Mouse (Mus musculus): Measurements from ENCODE around the gene Nxnl1. TPM values are rescaled to one million over a fixed set of nuclear protein-coding genes. Genes with fewer than 3 reads are reported as not detected.

Nxnl1 gene
- polyA plus RNA-seq, 1 experiment: 0.02 TPM

DNA sequence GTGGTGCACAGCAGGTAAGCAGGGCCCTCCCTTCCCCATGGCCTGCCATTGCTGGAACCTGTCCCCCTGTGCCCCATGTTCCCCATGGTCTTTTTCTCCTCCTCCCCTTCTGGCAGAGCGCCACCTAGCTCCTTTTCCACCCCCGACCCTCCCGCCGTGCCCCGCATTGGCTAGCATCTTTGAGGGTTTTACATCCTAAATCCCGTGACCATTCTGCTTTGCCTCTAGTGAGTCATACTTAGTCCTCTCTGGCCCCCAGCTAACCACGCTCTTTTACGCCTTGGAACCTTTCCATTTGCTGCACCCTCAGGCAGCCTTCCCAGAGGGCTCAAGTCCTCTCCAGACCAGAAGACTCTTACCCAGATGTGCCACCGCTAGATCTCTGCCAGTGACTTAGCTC lies 13.8 kb upstream of the Nxnl1 start:
- Histone ChIP-seq H3K27me3 (ENCODE audit: control insufficient read depth, insufficient read depth, insufficient read length) (no peaks in the 10 kb centered on the region), H3K4me3 (ENCODE audit: insufficient read depth, poor library complexity, severe bottlenecking) (peak overlapping the region; percentile 51), H3K36me3 (ENCODE audit: control insufficient read depth, insufficient read depth) (peaks cover 39% of the 10 kb centered on the region), H3ac (ENCODE audit: control insufficient read depth, insufficient read length, low read depth) (peak overlapping the region; percentile 87), H3K79me3 (ENCODE audit: low read depth) (peaks cover 17% of the 10 kb centered on the region), H3K79me2 (ENCODE audit: control insufficient read depth, insufficient read depth) (peaks cover 39% of the 10 kb centered on the region)
- TF ChIP-seq MAX (IDR thresholded peaks at IDR 0.05): no peak
- peak; percentile 57 for TF ChIP-seq USF1 (IDR thresholded peaks at IDR 0.05; ENCODE audit: low read depth)

DNA sequence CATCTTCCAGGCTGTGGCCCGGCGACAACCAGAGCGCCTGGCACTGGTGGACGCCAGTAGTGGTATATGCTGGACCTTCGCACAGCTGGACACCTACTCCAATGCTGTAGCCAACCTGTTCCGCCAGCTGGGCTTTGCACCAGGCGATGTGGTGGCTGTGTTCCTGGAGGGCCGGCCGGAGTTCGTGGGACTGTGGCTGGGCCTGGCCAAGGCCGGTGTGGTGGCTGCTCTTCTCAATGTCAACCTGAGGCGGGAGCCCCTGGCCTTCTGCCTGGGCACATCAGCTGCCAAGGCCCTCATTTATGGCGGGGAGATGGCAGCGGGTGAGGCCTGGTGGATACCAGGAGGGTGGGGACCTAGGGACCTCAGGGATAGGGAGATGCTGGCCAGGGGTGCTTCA lies 13.1 kb upstream of the Nxnl1 start:
- peaks cover 17% of the 10 kb centered on the region for H3K79me3 ChIP-seq (ENCODE audit: low read depth)
- H3K4me3 ChIP-seq (ENCODE audit: insufficient read depth, poor library complexity, severe bottlenecking): peak overlapping the region; percentile 51
- H3ac ChIP-seq (ENCODE audit: control insufficient read depth, insufficient read length, low read depth): peak overlapping the region; percentile 87
- H3K79me2 ChIP-seq (ENCODE audit: control insufficient read depth, insufficient read depth): peaks cover 39% of the 10 kb centered on the region
- TF ChIP-seq MYOG (IDR thresholded peaks at IDR 0.05; ENCODE audit: control insufficient read depth, extremely low read depth, insufficient read length): no peak
- no peak for TF ChIP-seq CTCF (IDR thresholded peaks at IDR 0.05; ENCODE audit: control insufficient read depth, insufficient read depth, insufficient read length)
- no peak for TF ChIP-seq MYOD1 (IDR thresholded peaks at IDR 0.05; ENCODE audit: control insufficient read depth, insufficient read length, low read depth)
- TF ChIP-seq MAX (IDR thresholded peaks at IDR 0.05): no peak
- no peak for TF ChIP-seq FOSL1 (IDR thresholded peaks at IDR 0.05; ENCODE audit: insufficient read depth, low read length, poor library complexity, severe bottlenecking)
- TF ChIP-seq CEBPB (IDR thresholded peaks at IDR 0.05; ENCODE audit: low read depth): no peak
- no peak for TF ChIP-seq USF1 (IDR thresholded peaks at IDR 0.05; ENCODE audit: low read depth)
- no peaks in the 10 kb centered on the region for H3K27me3 ChIP-seq (ENCODE audit: control insufficient read depth, insufficient read depth, insufficient read length)
- peaks cover 31% of the 10 kb centered on the region for H3K36me3 ChIP-seq (ENCODE audit: control insufficient read depth, insufficient read depth)

DNA sequence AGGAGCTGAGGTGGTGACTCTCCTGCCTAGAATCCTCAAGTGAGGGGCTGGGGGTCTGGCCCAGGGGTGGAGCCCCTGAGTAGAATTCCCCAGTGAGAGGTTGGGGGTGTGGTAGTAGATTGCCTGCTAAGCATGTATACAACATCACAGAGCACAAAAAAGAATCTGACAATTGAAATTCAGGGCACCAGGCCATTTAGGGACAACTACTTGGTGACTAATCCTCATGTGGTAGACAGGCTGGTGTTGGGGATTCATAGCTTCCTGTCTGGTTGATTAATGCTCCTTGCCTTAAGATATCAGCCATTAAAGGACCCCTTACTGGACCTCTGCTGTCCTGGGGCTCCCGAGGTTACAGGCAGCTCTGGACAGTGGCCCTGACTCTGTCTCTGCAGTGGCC lies 12.6 kb upstream of the Nxnl1 start:
- peak overlapping the region; percentile 51 for H3K4me3 ChIP-seq (ENCODE audit: insufficient read depth, poor library complexity, severe bottlenecking)
- H3K36me3 ChIP-seq (ENCODE audit: control insufficient read depth, insufficient read depth): peaks cover 27% of the 10 kb centered on the region
- H3K79me3 ChIP-seq (ENCODE audit: low read depth): peaks cover 17% of the 10 kb centered on the region
- peaks cover 39% of the 10 kb centered on the region for H3K79me2 ChIP-seq (ENCODE audit: control insufficient read depth, insufficient read depth)
- H3K27me3 ChIP-seq (ENCODE audit: control insufficient read depth, insufficient read depth, insufficient read length): no peaks in the 10 kb centered on the region
- peak; percentile 48 for TF ChIP-seq USF1 (IDR thresholded peaks at IDR 0.05; ENCODE audit: low read depth)
- no peak for TF ChIP-seq CEBPB (IDR thresholded peaks at IDR 0.05; ENCODE audit: low read depth)
- TF ChIP-seq CTCF (IDR thresholded peaks at IDR 0.05; ENCODE audit: control insufficient read depth, insufficient read depth, insufficient read length): no peak
- TF ChIP-seq MYOG (IDR thresholded peaks at IDR 0.05; ENCODE audit: control insufficient read depth, extremely low read depth, insufficient read length): no peak
- peak; percentile 58 for TF ChIP-seq MAX (IDR thresholded peaks at IDR 0.05)
- TF ChIP-seq FOSL1 (IDR thresholded peaks at IDR 0.05; ENCODE audit: insufficient read depth, low read length, poor library complexity, severe bottlenecking): peak; percentile 16
- TF ChIP-seq MYOD1 (IDR thresholded peaks at IDR 0.05; ENCODE audit: control insufficient read depth, insufficient read length, low read depth): no peak
- peak overlapping the region; percentile 87 for H3ac ChIP-seq (ENCODE audit: control insufficient read depth, insufficient read length, low read depth)

DNA sequence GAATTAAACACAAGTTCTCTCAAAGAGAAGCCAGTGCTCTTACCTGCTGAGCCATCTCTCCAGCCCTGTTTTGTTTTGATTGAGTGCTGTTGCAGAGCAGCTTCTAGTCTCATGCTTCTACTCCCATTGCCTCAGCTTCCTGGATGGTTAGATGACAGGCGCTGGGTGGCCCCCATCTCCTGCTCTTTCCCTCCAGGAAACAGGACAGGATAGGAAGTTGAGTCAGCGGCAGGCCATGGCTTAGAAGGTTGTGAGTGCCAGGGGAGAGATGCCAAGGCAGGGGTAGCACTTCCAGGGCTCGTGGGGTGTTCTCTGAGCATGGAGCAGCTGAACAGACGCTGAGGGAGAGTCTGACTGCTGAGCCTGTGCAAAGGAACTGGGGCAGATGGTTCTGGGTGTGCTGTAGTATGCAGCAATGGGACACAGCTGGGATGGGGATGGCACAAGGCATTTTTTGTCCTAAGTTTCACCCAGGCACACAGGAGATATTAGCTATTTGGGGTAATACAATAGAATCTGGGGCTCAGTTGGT lies 11.5 kb upstream of the Nxnl1 start:
- peaks cover 16% of the 10 kb centered on the region for H3K36me3 ChIP-seq (ENCODE audit: control insufficient read depth, insufficient read depth)
- peaks cover 32% of the 10 kb centered on the region for H3K79me2 ChIP-seq (ENCODE audit: control insufficient read depth, insufficient read depth)
- peaks cover 17% of the 10 kb centered on the region for H3K79me3 ChIP-seq (ENCODE audit: low read depth)
- TF ChIP-seq USF1 (IDR thresholded peaks at IDR 0.05; ENCODE audit: low read depth): no peak
- no peak for TF ChIP-seq MYOD1 (IDR thresholded peaks at IDR 0.05; ENCODE audit: control insufficient read depth, insufficient read length, low read depth)
- no peak for TF ChIP-seq FOSL1 (IDR thresholded peaks at IDR 0.05; ENCODE audit: insufficient read depth, low read length, poor library complexity, severe bottlenecking)
- TF ChIP-seq MYOG (IDR thresholded peaks at IDR 0.05; ENCODE audit: control insufficient read depth, extremely low read depth, insufficient read length): no peak
- no peak for TF ChIP-seq CEBPB (IDR thresholded peaks at IDR 0.05; ENCODE audit: low read depth)
- H3K27me3 ChIP-seq (ENCODE audit: control insufficient read depth, insufficient read depth, insufficient read length): no peaks in the 10 kb centered on the region
- no peak overlapping the region for H3ac ChIP-seq (ENCODE audit: control insufficient read depth, insufficient read length, low read depth)
- no peak overlapping the region for H3K4me3 ChIP-seq (ENCODE audit: insufficient read depth, poor library complexity, severe bottlenecking)

DNA sequence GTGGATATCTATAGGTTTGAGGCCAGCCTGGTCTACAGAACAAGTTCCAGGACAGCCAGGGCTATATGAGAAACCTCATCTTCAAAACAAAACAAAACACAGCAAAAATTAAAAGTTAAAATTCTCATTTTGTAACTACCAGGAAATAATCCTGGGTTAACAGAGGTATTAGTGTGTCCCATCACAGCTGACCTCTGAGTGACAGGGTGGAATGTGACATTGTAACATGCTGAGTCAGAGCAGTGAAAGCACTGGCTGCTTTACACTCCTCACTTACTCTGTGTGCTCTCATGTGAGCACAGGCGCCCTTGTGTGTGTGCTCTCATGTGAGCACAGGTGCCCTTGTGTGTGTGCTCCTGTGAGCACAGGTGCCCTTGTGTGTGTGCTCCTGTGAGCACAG lies 8.6 kb upstream of the Nxnl1 start:
- TF ChIP-seq MYOG (IDR thresholded peaks at IDR 0.05; ENCODE audit: control insufficient read depth, extremely low read depth, insufficient read length) (no peak), MAX (IDR thresholded peaks at IDR 0.05) (no peak), MYOD1 (IDR thresholded peaks at IDR 0.05; ENCODE audit: control insufficient read depth, insufficient read length, low read depth) (peak; percentile 46), CTCF (IDR thresholded peaks at IDR 0.05; ENCODE audit: control insufficient read depth, insufficient read depth, insufficient read length) (no peak), CEBPB (IDR thresholded peaks at IDR 0.05; ENCODE audit: low read depth) (no peak), FOSL1 (IDR thresholded peaks at IDR 0.05; ENCODE audit: insufficient read depth, low read length, poor library complexity, severe bottlenecking) (no peak)
- Histone ChIP-seq H3K36me3 (ENCODE audit: control insufficient read depth, insufficient read depth) (no peaks in the 10 kb centered on the region), H3K27me3 (ENCODE audit: control insufficient read depth, insufficient read depth, insufficient read length) (no peaks in the 10 kb centered on the region), H3ac (ENCODE audit: control insufficient read depth, insufficient read length, low read depth) (no peak overlapping the region), H3K4me3 (ENCODE audit: insufficient read depth, poor library complexity, severe bottlenecking) (no peak overlapping the region), H3K79me3 (ENCODE audit: low read depth) (peaks cover 2% of the 10 kb centered on the region), H3K79me2 (ENCODE audit: control insufficient read depth, insufficient read depth) (peaks cover 9% of the 10 kb centered on the region)

DNA sequence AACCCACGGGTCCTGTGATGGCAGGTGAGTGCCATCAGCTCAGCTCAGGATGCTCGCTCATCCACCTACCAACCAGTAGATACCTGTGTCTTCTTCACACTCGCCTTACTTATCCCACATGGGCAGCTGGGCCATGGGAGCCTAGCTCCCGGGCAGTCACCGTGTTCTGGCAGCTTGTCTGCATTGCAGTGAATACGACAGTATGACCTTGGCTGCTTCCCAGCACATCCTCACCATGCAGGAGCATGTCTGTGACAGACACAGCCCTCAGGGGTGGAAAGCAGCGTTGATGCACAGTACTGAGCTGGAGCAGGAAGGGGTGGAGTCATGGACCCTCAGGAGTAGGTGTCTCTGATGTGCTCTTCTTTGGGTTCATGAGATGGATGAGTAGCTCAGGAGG lies 8.0 kb upstream of the Nxnl1 start:
- H3K36me3 ChIP-seq (ENCODE audit: control insufficient read depth, insufficient read depth): no peaks in the 10 kb centered on the region
- no peak overlapping the region for H3ac ChIP-seq (ENCODE audit: control insufficient read depth, insufficient read length, low read depth)
- no peaks in the 10 kb centered on the region for H3K27me3 ChIP-seq (ENCODE audit: control insufficient read depth, insufficient read depth, insufficient read length)
- H3K79me3 ChIP-seq (ENCODE audit: low read depth): no peaks in the 10 kb centered on the region
- H3K4me3 ChIP-seq (ENCODE audit: insufficient read depth, poor library complexity, severe bottlenecking): no peak overlapping the region
- peaks cover 3% of the 10 kb centered on the region for H3K79me2 ChIP-seq (ENCODE audit: control insufficient read depth, insufficient read depth)
- TF ChIP-seq CEBPB (IDR thresholded peaks at IDR 0.05; ENCODE audit: low read depth) (no peak), MYOG (IDR thresholded peaks at IDR 0.05; ENCODE audit: control insufficient read depth, extremely low read depth, insufficient read length) (no peak), USF1 (IDR thresholded peaks at IDR 0.05; ENCODE audit: low read depth) (no peak), MAX (IDR thresholded peaks at IDR 0.05) (no peak), FOSL1 (IDR thresholded peaks at IDR 0.05; ENCODE audit: insufficient read depth, low read length, poor library complexity, severe bottlenecking) (no peak), MYOD1 (IDR thresholded peaks at IDR 0.05; ENCODE audit: control insufficient read depth, insufficient read length, low read depth) (no peak), CTCF (IDR thresholded peaks at IDR 0.05; ENCODE audit: control insufficient read depth, insufficient read depth, insufficient read length) (no peak)

Data from C2C12 (cell line).